Mouse (Mus musculus) adrenal gland, postnatal 25 days (tissue): ENCODE measurements around the gene Ralgapa2. TPM values are rescaled to one million over a fixed set of nuclear protein-coding genes. Genes with fewer than 3 reads are reported as not detected.

ENCODE experiments used
- DNase-seq: peaks from one replicate; pipeline ENCODE4 v3.0.0; 2021; ENCODE audit warnings: mixed read lengths
- long read RNA-seq: library from polyadenylated mRNA; stranded (forward); transcript quantifications from one replicate; pipeline ENCODE4 v2.0.0, GENCODE M21; 2021
- total RNA-seq: library from RNA; stranded (reverse); gene quantifications from 2 replicates; pipeline ENCODE4 v1.2.3, GENCODE M21; 2021

The Ralgapa2 gene
- total RNA-seq, result 32.3 and 38.0 TPM in 2 replicates
- long read RNA-seq, partial matches to known transcripts, result 1 of 5 reads
- long read RNA-seq, other reads (novel, unspliced or antisense), result 4 of 5 reads

GRCm38 (mm10) chr2:146511911-146512580, at the start of gene Ralgapa2:
Ralgapa2 (minus strand) TSS chr2:146512344.
- DNase-seq, result peak; percentile 99

- peak; percentile 9 for DNase-seq
Observed at GRCm38 (mm10) chr2:146561505-146561904, 49.4 kb upstream of the Ralgapa2 start.

DNA sequence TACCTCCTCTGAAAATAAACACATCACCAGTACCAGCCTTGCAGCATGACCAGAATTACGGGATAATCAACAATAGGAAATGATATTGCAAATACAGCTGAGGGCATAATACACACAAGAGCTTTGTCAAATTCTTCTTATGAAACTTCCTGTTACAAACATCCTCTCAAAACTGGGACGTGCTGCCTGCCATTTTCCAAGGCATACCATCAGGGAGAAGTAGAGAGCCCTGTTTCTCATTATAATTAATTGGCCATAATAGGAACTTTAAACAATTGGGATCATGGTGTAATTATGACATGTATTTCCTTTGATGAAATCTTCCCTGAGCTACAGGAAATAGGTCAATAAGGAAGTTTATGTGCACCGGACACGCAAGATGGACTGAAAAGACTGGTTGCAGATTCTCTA, 48.5 kb upstream of the Ralgapa2 start:
- DNase-seq, result no peak

DNA sequence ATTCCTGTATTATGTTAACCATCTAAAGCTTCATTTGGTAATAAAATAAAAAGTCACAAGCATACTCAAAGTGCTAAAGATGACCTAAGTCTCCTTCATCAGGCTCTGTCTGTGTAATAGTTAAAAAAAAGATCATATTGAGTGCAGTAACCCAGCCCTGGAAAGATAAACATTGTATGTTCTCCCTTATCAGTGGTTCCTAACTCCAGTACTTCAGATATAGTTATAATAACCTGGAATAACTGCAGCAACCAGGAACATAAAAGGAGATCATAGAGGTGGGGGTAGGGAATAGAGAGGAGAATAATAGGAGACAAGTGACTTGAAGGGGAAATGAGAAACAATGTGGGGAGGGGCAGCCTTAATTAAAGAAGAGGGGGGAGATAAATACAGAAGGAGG, 44.0 kb upstream of the Ralgapa2 start:
- no peak for DNase-seq

DNA sequence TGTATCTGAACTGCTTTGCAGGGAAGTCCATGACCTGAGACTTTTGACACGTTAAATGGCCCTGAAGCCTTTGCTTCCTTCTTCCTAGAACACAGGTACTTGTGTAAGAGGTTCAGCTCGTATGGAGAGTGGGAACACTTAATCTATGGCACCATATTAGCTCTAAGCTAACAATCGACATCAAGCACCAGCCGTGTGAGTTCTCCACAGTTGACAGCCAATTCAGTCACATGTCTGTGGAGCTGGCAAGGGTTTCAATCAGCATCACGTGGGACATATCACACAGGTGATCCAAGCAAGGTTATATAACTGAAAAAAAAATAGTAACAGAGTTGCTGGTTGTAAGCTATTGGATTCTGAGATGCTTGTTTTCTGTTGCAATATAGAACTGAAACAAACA, 43.2 kb upstream of the Ralgapa2 start:
- no peak for DNase-seq

DNA sequence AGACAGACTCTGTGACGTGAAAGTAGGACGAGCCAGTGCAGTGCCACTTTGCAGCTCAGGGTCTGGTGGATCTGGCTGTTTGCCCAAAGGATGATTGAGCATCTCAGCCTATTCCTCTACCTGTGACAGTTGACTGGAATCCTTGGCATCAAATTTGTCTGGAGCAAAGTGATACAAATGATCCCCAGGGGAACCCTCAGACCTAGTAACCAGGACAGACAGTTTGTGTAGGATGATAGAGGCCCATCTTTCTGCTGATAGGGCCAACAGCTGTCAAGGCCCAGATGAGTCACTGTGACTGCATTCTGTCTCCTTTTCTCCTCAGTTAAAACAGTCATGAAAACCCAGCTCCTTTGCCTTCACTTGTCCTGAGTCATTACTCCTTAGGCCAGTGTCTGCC, 41.6 kb upstream of the Ralgapa2 start:
- DNase-seq, result no peak

- no peak for DNase-seq
Observed at GRCm38 (mm10) chr2:146551818-146552217, 39.7 kb upstream of the Ralgapa2 start.

DNA sequence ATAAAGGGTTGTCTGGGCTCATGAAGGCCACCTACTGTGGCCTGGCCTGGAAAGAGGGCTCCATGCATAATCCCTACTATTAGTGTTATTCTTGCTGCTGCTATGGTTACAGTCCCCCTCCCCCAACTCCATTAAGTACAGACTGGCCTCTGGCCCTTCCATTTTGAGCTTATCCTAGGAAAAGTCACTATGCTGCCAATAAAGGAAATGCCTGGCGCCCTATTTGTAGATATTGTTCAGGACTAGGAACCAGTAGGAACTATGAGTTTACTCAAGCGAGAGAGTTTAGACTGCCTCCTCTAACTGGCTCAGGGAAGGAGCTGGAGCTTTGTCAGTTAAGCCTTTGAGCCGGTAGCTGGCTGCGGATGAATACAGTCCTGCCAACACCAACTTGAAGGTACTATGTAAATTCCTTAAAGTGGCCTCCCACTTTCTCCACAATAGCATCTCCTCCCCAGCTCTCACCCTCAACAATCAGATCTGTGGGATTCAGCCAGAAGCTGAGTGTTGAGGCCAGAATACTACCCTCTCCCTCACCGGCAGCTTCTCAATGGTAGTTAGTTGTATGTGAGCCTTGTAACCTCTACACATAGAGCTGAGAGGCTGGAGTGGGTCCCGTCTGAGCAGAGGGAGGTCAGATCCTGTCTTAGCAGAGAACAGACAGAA, 37.1 kb upstream of the Ralgapa2 start:
- DNase-seq, result no peak

DNA sequence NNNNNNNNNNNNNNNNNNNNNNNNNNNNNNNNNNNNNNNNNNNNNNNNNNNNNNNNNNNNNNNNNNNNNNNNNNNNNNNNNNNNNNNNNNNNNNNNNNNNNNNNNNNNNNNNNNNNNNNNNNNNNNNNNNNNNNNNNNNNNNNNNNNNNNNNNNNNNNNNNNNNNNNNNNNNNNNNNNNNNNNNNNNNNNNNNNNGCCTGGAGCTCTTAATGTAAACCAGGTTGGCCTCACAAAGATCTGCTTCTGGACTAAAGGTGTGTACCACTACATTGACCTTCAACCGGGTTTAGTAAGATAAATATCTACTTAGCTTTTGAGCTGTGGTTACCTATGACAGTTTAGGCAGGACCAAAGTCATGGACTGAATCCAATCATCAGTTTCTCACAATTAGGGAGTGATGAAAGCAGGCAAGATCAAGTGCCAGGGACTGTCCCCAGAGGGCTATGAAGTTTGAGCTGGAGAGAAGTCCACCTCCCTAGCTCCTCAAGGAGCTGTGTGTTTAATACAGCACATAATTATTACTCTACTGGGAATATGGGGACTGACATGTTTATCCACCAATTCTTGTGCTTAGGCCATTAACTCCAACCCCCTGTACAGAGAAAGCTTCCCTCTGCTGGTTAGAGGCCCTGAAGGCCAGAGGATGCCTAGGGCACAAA, 32.1 kb upstream of the Ralgapa2 start:
- DNase-seq, result peak; percentile 8

- DNase-seq, result no peak
Observed at GRCm38 (mm10) chr2:146533118-146533949, 21.2 kb upstream of the Ralgapa2 start.

DNA sequence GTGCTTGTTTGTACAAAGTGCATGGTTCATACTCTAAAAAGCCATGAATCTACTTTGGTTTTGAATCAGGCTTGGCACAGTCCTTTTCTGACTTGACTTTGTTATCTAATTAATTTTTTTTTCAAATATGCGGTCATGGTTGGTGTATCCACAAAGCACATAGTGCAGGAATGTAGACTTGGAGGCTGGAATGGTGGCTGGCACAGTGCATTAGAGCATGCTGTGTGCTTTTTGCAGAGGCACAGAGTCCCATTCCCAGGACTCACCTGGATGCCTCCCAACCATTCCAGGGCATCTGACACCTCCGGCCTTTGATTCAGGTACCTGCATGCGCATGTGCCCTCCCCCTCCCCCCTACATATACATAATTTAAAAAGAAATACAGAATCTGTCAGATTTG, 20.3 kb upstream of the Ralgapa2 start:
- no peak for DNase-seq

- DNase-seq, result no peak
Observed at GRCm38 (mm10) chr2:146525483-146525882, 13.3 kb upstream of the Ralgapa2 start.

GRCm38 (mm10) chr2:146524685-146525415, 12.7 kb upstream of the Ralgapa2 start:
- no peak for DNase-seq

DNA sequence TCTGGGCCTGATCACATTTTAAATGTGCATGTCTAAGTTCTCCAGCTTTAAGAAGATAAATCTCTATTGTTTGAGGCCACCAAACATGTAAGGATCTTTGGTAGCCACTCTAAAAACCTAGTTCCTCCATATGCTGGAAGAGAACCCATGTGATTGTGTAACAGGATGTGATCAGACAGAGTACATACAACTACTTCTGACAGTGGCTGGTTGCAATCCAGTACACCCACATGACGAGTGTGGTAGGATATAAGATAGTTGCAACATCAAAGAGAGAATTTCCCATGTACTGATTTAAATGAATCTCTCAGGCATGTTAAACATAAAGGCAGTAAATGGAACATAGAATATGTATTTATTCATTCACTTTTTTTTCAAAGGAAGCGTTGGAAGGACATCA, 4.8 kb upstream of the Ralgapa2 start:
- DNase-seq, result no peak

- DNase-seq, result no peak
Observed at GRCm38 (mm10) chr2:146515081-146515480, 2.9 kb upstream of the Ralgapa2 start.

GRCm38 (mm10) chr2:146512581-146512920, 407 bp upstream of the Ralgapa2 start:
- DNase-seq, result no peak

GRCm38 (mm10) chr2:146511401-146511865, 711 bp downstream of the Ralgapa2 start:
- no peak for DNase-seq

- no peak for DNase-seq
Observed at GRCm38 (mm10) chr2:146510780-146511179, 1.4 kb downstream of the Ralgapa2 start.

DNA sequence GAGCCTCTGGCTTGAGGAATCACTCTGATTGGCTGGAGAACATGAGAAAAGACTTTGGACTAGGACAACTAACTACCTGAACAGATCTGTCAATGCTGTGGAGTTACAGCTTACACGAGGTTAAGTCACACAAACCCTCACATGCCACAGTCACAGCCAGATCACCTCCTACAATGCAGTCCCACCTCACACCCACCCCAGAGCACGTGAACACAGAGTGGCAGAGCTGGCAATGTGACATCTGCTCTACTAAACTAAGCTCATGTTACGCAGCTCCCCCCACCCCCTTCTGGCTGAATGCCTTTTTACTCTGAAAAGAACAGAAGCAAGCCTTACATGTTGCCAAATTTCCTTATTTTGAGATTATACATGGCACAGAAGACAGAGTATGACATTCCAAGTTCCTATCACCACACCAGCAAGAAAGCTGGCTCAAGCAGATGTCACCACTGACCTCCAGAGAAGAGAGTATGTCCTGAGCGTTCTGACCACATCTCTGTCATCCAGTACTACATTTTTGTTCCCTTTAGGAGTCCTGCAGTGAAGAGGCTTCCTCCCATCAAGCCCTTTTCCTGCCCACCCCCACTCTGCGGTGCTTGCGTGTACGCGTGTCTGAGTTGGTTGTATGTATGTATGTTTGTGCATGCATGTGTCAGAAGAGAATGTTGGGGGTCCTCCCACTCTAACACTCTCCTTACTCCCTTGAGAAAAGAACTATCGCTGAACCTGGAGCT, 9.4 kb downstream of the Ralgapa2 start:
- DNase-seq, result peak; percentile 11

DNA sequence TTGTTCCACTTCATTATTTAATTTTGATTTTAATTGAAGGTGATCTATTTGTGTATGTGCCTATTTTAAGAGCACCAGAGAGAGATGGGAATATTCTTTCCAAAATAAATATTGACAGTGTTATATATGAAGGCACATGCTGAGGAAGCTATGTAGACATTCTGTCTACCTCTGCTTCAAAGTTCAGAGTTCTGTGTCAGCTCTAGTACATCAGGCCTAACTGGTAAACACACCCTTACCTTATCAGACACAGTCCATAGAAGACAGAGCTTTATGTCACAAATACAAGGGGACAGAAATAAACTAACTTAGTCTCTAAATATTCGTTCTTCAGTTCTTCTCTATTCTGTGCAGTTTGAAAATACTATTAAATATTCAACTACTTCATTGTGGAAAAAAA, 12.1 kb downstream of the Ralgapa2 start:
- no peak for DNase-seq

GRCm38 (mm10) chr2:146499111-146499510, 13.0 kb downstream of the Ralgapa2 start:
- DNase-seq, result no peak
